Mouse (Mus musculus) erythroblast, embryonic 14.5 days (primary cell): ENCODE results near the gene Arhgap32.

Experiments used
- GATA1 ChIP-seq: IDR thresholded peaks from 2 replicates; pipeline ENCODE4 v1.6.1; 2012; ENCODE audit warnings: low read length, inconsistent platforms, mixed read lengths
- TAL1 ChIP-seq: IDR thresholded peaks from 3 replicates; pipeline ENCODE4 v1.6.1; 2012; ENCODE audit warnings: low read length, inconsistent platforms, mixed read lengths

GRCm38 (mm10) chr9:32222184-32222583 is 106.2 kb downstream of the Arhgap32 start:
- TF ChIP-seq GATA1 (no peak), TAL1 (no peak)
